Mouse (Mus musculus) forebrain, embryonic 10.5 days (tissue): Measurements from ENCODE around the gene Eepd1. TPM values are rescaled to one million over a fixed set of nuclear protein-coding genes. Genes with fewer than 3 reads are reported as not detected.

Experiments
- DNase-seq: peaks from one replicate; pipeline ENCODE4 v3.0.0-alpha.2; 2017; ENCODE audit warnings: low spot score; ENCODE audit errors: extremely low spot score
- H3K27ac ChIP-seq: fragments of 300-500 bp; sonication (generic); 2 replicates; pipeline ENCODE4 v1.5.1; 2016; ENCODE audit warnings: mild to moderate bottlenecking
- H3K27me3 ChIP-seq: fragments of 300-500 bp; sonication (generic); 2 replicates; pipeline ENCODE4 v1.6.1; 2016; ENCODE audit warnings: mild to moderate bottlenecking; ENCODE audit not compliant: poor library complexity, severe bottlenecking
- H3K36me3 ChIP-seq: fragments of 300-500 bp; sonication (generic); replicated peaks from 2 replicates; pipeline ENCODE4 v1.6.1; 2016; ENCODE audit warnings: mild to moderate bottlenecking, moderate library complexity
- H3K4me1 ChIP-seq: fragments of 300-500 bp; sonication (generic); 2 replicates; pipeline ENCODE4 v1.6.1; 2016
- H3K4me3 ChIP-seq: fragments of 300-500 bp; sonication (generic); 2 replicates; pipeline ENCODE4 v1.5.1; 2016; ENCODE audit warnings: mild to moderate bottlenecking, moderate library complexity
- H3K9me3 ChIP-seq: fragments of 300-500 bp; sonication (generic); 2 replicates; pipeline ENCODE4 v1.6.1; 2016; ENCODE audit warnings: mild to moderate bottlenecking, moderate library complexity
- WGBS: fragments of 180-500 bp; shearing (Covaris S2); methylation state at CpG from one replicate; pipeline ENCODE4 v1.1.7; 2016; 5-methylcytosine and 5-hydroxymethylcytosine counted together
- polyA plus RNA-seq: library from polyadenylated mRNA; unstranded; fragments of >200 nt; fragmentation: Nextera tagmentation; extraction: Ambion mirVana; gene quantifications from 2 replicates; pipeline ENCODE4 v1.2.1, GENCODE M21; 2016

Gene Eepd1
- polyA plus RNA-seq, 1 experiment from 2014 or later, result 11.6 TPM

GRCm38 (mm10) chr9:25521825-25522224 lies 40.5 kb downstream of the Eepd1 start:
- H3K27me3 ChIP-seq, result no peaks in the 10 kb centered on the region
- no peak overlapping the region for H3K4me3 ChIP-seq
- no peak for DNase-seq
- no peaks in the 10 kb centered on the region for H3K36me3 ChIP-seq
- H3K9me3 ChIP-seq, result no peaks in the 10 kb centered on the region
- peaks cover 28% of the 10 kb centered on the region for H3K4me1 ChIP-seq
- H3K27ac ChIP-seq, result no peak overlapping the region
- 86% methylated on average over 2 of the region's 2 CpGs for WGBS

- no peak overlapping the region for H3K4me3 ChIP-seq
- peaks cover 22% of the 10 kb centered on the region for H3K4me1 ChIP-seq
- H3K9me3 ChIP-seq, result no peaks in the 10 kb centered on the region
- no peaks in the 10 kb centered on the region for H3K27me3 ChIP-seq
- H3K36me3 ChIP-seq, result no peaks in the 10 kb centered on the region
- H3K27ac ChIP-seq, result 0 out of 2 replicates have a peak overlapping the region, but pooled peaks have one; percentile 65
- no peak for DNase-seq
- 51% methylated on average over 1 of the region's 1 CpGs for WGBS
These were observed 45.2 kb downstream of the Eepd1 start for GRCm38 (mm10) chr9:25526516-25526915.

- H3K4me1 ChIP-seq, result peaks cover 26% of the 10 kb centered on the region
- 0 out of 2 replicates have a peak overlapping the region, but pooled peaks have one; percentile 65 for H3K27ac ChIP-seq
- peak; percentile 35 for DNase-seq
- no peak overlapping the region for H3K4me3 ChIP-seq
- H3K9me3 ChIP-seq, result no peaks in the 10 kb centered on the region
- no peaks in the 10 kb centered on the region for H3K36me3 ChIP-seq
- H3K27me3 ChIP-seq, result no peaks in the 10 kb centered on the region
These were observed 45.6 kb downstream of the Eepd1 start for GRCm38 (mm10) chr9:25526927-25527337.

GRCm38 (mm10) chr9:25527359-25528038 lies 46.2 kb downstream of the Eepd1 start:
- 62% methylated on average over 7 of the region's 7 CpGs for WGBS
- Histone ChIP-seq H3K9me3 (no peaks in the 10 kb centered on the region), H3K36me3 (no peaks in the 10 kb centered on the region), H3K4me3 (no peak overlapping the region), H3K27me3 (no peaks in the 10 kb centered on the region), H3K4me1 (peaks cover 28% of the 10 kb centered on the region), H3K27ac (peak overlapping the region; percentile 20; the same call in 1 of the 2 replicates)
- DNase-seq, result no peak

GRCm38 (mm10) chr9:25531627-25532026 lies 50.3 kb downstream of the Eepd1 start:
- Histone ChIP-seq H3K9me3 (no peaks in the 10 kb centered on the region), H3K27me3 (no peaks in the 10 kb centered on the region), H3K36me3 (no peaks in the 10 kb centered on the region), H3K4me1 (peaks cover 22% of the 10 kb centered on the region), H3K27ac (no peak overlapping the region), H3K4me3 (no peak overlapping the region)
- WGBS, result 72% methylated on average over 1 of the region's 1 CpGs
- DNase-seq, result no peak

- WGBS, result 72% methylated on average over 3 of the region's 3 CpGs
- no peak for DNase-seq
- Histone ChIP-seq H3K27me3 (no peaks in the 10 kb centered on the region), H3K9me3 (no peaks in the 10 kb centered on the region), H3K4me3 (no peak overlapping the region), H3K4me1 (peaks cover 17% of the 10 kb centered on the region), H3K27ac (no peak overlapping the region), H3K36me3 (no peaks in the 10 kb centered on the region)
These were observed 50.8 kb downstream of the Eepd1 start for GRCm38 (mm10) chr9:25532105-25532504.

- Histone ChIP-seq H3K27me3 (no peaks in the 10 kb centered on the region), H3K27ac (no peak overlapping the region), H3K36me3 (no peaks in the 10 kb centered on the region), H3K4me1 (peaks cover 7% of the 10 kb centered on the region), H3K9me3 (no peaks in the 10 kb centered on the region), H3K4me3 (no peak overlapping the region)
- DNase-seq, result no peak
- WGBS, result 86% methylated on average over 3 of the region's 3 CpGs
These were observed 54.1 kb downstream of the Eepd1 start for GRCm38 (mm10) chr9:25535487-25535886.

- H3K36me3 ChIP-seq, result no peaks in the 10 kb centered on the region
- WGBS, result 91% methylated on average over 2 of the region's 2 CpGs
- no peak for DNase-seq
- no peaks in the 10 kb centered on the region for H3K9me3 ChIP-seq
- no peak overlapping the region for H3K27ac ChIP-seq
- H3K4me1 ChIP-seq, result no peaks in the 10 kb centered on the region
- H3K27me3 ChIP-seq, result no peaks in the 10 kb centered on the region
- no peak overlapping the region for H3K4me3 ChIP-seq
These were observed 58.1 kb downstream of the Eepd1 start for GRCm38 (mm10) chr9:25539461-25539860.

GRCm38 (mm10) chr9:25541355-25541754 lies 60.0 kb downstream of the Eepd1 start:
- H3K4me3 ChIP-seq, result no peak overlapping the region
- no peaks in the 10 kb centered on the region for H3K27me3 ChIP-seq
- no peaks in the 10 kb centered on the region for H3K4me1 ChIP-seq
- no peak for DNase-seq
- no peak overlapping the region for H3K27ac ChIP-seq
- H3K36me3 ChIP-seq, result no peaks in the 10 kb centered on the region
- H3K9me3 ChIP-seq, result no peaks in the 10 kb centered on the region
- WGBS, result 82% methylated on average over 4 of the region's 4 CpGs

- no peak overlapping the region for H3K27ac ChIP-seq
- H3K27me3 ChIP-seq, result no peaks in the 10 kb centered on the region
- DNase-seq, result no peak
- H3K4me1 ChIP-seq, result no peaks in the 10 kb centered on the region
- no peaks in the 10 kb centered on the region for H3K9me3 ChIP-seq
- 94% methylated on average over 2 of the region's 2 CpGs for WGBS
- H3K4me3 ChIP-seq, result no peak overlapping the region
- H3K36me3 ChIP-seq, result no peaks in the 10 kb centered on the region
These were observed 63.9 kb downstream of the Eepd1 start for GRCm38 (mm10) chr9:25545212-25545611.

- WGBS, result 88% methylated on average over 8 of the region's 8 CpGs
- Histone ChIP-seq H3K9me3 (no peaks in the 10 kb centered on the region), H3K27ac (no peak overlapping the region), H3K36me3 (no peaks in the 10 kb centered on the region), H3K27me3 (no peaks in the 10 kb centered on the region), H3K4me3 (no peak overlapping the region), H3K4me1 (no peaks in the 10 kb centered on the region)
- DNase-seq, result no peak
These were observed 68.0 kb downstream of the Eepd1 start for GRCm38 (mm10) chr9:25549130-25550060.

GRCm38 (mm10) chr9:25550196-25550595 lies 68.8 kb downstream of the Eepd1 start:
- DNase-seq, result no peak
- WGBS, result 91% methylated on average over 7 of the region's 7 CpGs
- no peaks in the 10 kb centered on the region for H3K9me3 ChIP-seq
- no peaks in the 10 kb centered on the region for H3K27me3 ChIP-seq
- no peaks in the 10 kb centered on the region for H3K4me1 ChIP-seq
- no peak overlapping the region for H3K4me3 ChIP-seq
- no peak overlapping the region for H3K27ac ChIP-seq
- no peaks in the 10 kb centered on the region for H3K36me3 ChIP-seq

- H3K27ac ChIP-seq, result no peak overlapping the region
- H3K4me3 ChIP-seq, result no peak overlapping the region
- WGBS, result 81% methylated on average over 2 of the region's 2 CpGs
- no peaks in the 10 kb centered on the region for H3K4me1 ChIP-seq
- DNase-seq, result no peak
- no peaks in the 10 kb centered on the region for H3K9me3 ChIP-seq
- H3K27me3 ChIP-seq, result no peaks in the 10 kb centered on the region
- no peaks in the 10 kb centered on the region for H3K36me3 ChIP-seq
These were observed 71.2 kb downstream of the Eepd1 start for GRCm38 (mm10) chr9:25552532-25552931.
